Mouse (Mus musculus): ENCODE data around the gene Ttc39b. TPM values are rescaled to one million over a fixed set of nuclear protein-coding genes. Genes with fewer than 3 reads are reported as not detected.
"Not testable (repeated sequence)": the region's sequence is repeated elsewhere in the genome, so short reads cannot be mapped to it uniquely, and the experiment has no call there.

The Ttc39b gene
- polyA plus RNA-seq, 1 experiment = 20.8 TPM

GRCm38 (mm10) chr4:83243706-83244105 lies 80.3 kb downstream of the Ttc39b start:
- Histone ChIP-seq H3K4me3 (ENCODE audit: insufficient read depth, low read length) (no peak overlapping the region), H3K4me1 (ENCODE audit: control insufficient read depth, insufficient read depth, low read length) (no peaks in the 10 kb centered on the region; the same call in 1 of the 2 replicates), H3K27ac (ENCODE audit: insufficient read depth, low read length) (no peak overlapping the region)
- TF ChIP-seq POLR2A (IDR thresholded peaks at IDR 0.05; ENCODE audit: extremely low read depth, insufficient read depth, low read length) (no peak), CTCF (IDR thresholded peaks at IDR 0.05; ENCODE audit: extremely low read depth, insufficient read depth, low read length) (no peak)

DNA sequence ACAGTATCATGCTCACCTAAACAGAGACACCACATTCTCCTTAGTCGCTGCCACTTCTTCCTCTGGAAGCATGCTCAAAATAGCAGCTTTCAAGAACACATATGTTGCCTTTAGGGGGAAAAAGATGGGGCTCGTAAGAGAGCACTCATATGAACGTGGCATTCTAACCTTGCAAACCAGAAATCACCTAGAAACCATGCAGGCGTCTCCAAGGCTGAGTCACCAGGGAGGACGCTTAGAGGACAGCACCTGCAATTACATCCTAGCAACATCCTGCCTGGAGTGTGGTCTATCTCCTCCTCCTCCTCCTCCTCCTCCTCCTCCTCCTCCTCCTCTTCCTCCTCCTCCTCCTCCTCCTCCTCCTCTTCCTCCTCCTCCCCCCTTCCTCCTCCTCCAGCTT lies 82.4 kb downstream of the Ttc39b start:
- Histone ChIP-seq H3K27ac (ENCODE audit: insufficient read depth, low read length) (no peak overlapping the region), H3K4me3 (ENCODE audit: insufficient read depth, low read length) (no peak overlapping the region), H3K4me1 (ENCODE audit: control insufficient read depth, insufficient read depth, low read length) (no peaks in the 10 kb centered on the region; the same call in 1 of the 2 replicates)
- TF ChIP-seq CTCF (IDR thresholded peaks at IDR 0.05; ENCODE audit: extremely low read depth, insufficient read depth, low read length) (0 out of 2 replicates have a peak, but pooled peaks have one; percentile 15), POLR2A (IDR thresholded peaks at IDR 0.05; ENCODE audit: extremely low read depth, insufficient read depth, low read length) (no peak)

DNA sequence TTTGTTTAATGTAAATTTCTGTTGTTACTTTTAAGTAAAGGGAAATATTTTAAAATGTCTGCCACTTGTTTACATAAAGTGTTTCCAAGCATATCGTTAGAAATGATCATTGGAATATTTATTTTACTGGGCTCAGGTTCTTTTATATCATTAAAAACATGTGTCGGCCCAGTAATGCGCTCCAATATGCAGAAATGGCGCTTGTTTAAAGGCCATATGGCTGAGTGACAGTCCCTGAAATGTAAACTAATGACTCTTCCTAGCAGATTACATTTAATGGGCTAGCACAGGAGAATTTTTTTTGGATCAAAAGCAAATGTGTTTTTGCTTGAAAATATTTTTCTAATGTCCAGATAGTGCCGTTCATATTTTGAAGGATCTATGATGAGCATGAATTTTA lies 86.4 kb downstream of the Ttc39b start:
- no peak for TF ChIP-seq POLR2A (IDR thresholded peaks at IDR 0.05; ENCODE audit: extremely low read depth, insufficient read depth, low read length)
- TF ChIP-seq CTCF (IDR thresholded peaks at IDR 0.05; ENCODE audit: extremely low read depth, insufficient read depth, low read length) = no peak
- H3K4me3 ChIP-seq (ENCODE audit: insufficient read depth, low read length) = no peak overlapping the region
- no peak overlapping the region for H3K27ac ChIP-seq (ENCODE audit: insufficient read depth, low read length)
- H3K4me1 ChIP-seq (ENCODE audit: control insufficient read depth, insufficient read depth, low read length) = peaks cover 6% of the 10 kb centered on the region; the same call in 1 of the 2 replicates

DNA sequence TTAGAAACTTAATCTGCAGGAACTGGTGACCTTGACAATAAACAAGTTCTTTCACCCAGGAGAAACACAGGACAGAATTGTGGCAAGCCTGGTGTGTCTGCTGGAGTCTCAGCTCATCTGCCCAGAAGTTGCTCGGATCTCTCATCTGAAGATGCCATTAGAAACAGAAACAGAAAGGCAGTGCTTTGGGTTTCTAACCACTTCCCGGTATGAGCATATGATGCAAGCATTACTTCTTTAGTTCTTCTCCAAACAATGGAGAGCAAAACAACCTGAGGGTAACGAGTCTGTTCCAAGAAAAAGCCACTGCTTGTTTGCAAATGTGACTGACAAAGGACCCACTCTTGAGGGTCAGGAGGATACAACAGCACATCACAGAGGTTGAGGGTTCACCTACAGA lies 88.8 kb downstream of the Ttc39b start:
- not testable (repeated sequence) for H3K4me1 ChIP-seq (ENCODE audit: control insufficient read depth, insufficient read depth, low read length); H3K4me3 ChIP-seq (ENCODE audit: insufficient read depth, low read length); H3K27ac ChIP-seq (ENCODE audit: insufficient read depth, low read length)

DNA sequence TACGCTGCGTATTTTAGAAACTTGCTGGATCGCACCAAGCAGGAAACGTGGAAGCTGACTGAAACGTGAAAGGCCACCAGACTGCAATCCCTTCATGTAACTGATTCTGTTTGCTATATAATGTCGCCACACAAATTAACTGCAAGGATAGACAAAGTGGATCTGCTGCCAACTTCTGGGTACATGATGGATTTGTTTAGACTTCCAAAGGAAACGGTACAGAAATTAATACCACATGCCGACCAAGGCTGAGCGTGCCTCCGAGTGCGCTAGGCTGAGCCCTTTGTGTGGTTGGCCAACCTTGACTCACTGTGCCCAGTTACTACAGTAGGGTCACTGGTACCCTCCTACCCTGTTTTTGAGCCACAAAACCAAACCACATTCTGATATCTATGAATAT lies 89.3 kb downstream of the Ttc39b start:
- no peak overlapping the region for H3K4me3 ChIP-seq (ENCODE audit: insufficient read depth, low read length)
- H3K4me1 ChIP-seq (ENCODE audit: control insufficient read depth, insufficient read depth, low read length) = peaks cover 8% of the 10 kb centered on the region; the same call in 1 of the 2 replicates
- H3K27ac ChIP-seq (ENCODE audit: insufficient read depth, low read length) = no peak overlapping the region
- TF ChIP-seq CTCF (IDR thresholded peaks at IDR 0.05; ENCODE audit: extremely low read depth, insufficient read depth, low read length) (no peak), POLR2A (IDR thresholded peaks at IDR 0.05; ENCODE audit: extremely low read depth, insufficient read depth, low read length) (no peak)

- Histone ChIP-seq H3K4me3 (ENCODE audit: insufficient read depth, low read length) (no peak overlapping the region), H3K27ac (ENCODE audit: insufficient read depth, low read length) (no peak overlapping the region), H3K4me1 (ENCODE audit: control insufficient read depth, insufficient read depth, low read length) (peaks cover 8% of the 10 kb centered on the region; the same call in 1 of the 2 replicates)
- TF ChIP-seq CTCF (IDR thresholded peaks at IDR 0.05; ENCODE audit: extremely low read depth, insufficient read depth, low read length) (no peak), POLR2A (IDR thresholded peaks at IDR 0.05; ENCODE audit: extremely low read depth, insufficient read depth, low read length) (no peak)
Observed at GRCm38 (mm10) chr4:83234132-83234531, 89.9 kb downstream of the Ttc39b start.

GRCm38 (mm10) chr4:83233181-83234123 lies 90.6 kb downstream of the Ttc39b start:
- Histone ChIP-seq H3K4me3 (ENCODE audit: insufficient read depth, low read length) (no peak overlapping the region), H3K27ac (ENCODE audit: insufficient read depth, low read length) (no peak overlapping the region)

DNA sequence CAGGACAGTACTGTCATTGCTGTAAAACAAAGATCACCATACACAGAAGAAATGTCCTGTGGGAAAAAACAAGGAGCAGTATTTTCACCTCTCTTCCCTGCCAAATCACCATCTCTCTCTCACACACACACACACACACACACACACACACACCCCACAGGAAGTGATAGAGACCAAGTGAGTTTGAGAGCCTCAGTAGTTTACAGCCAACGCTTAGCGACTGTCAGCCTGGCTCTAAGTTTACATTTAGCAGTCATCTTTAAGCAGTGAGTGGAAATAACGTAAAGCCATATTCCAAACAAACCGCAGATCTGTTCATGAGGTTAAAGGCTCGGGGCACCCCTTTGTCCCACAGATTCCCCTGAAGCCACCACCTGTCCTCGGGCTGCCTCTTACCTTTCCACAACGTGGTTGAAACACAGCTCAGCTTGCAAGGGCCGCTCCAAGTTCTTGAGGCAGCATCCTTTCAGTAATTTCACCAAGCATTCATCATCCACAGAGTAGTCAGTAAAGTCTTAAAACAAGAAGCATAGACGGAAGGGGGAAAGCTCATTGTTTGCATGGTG lies 91.7 kb downstream of the Ttc39b start:
- Histone ChIP-seq H3K27ac (ENCODE audit: insufficient read depth, low read length) (no peak overlapping the region), H3K4me3 (ENCODE audit: insufficient read depth, low read length) (no peak overlapping the region), H3K4me1 (ENCODE audit: control insufficient read depth, insufficient read depth, low read length) (peaks cover 8% of the 10 kb centered on the region; the same call in 1 of the 2 replicates)
- no peak for TF ChIP-seq CTCF (IDR thresholded peaks at IDR 0.05; ENCODE audit: extremely low read depth, insufficient read depth, low read length)

More at GRCm38 (mm10) chr4:83233181-83234123, 90.6 kb downstream of the Ttc39b start:
- peaks cover 8% of the 10 kb centered on the region; the same call in 1 of the 2 replicates for H3K4me1 ChIP-seq (ENCODE audit: control insufficient read depth, insufficient read depth, low read length)
- TF ChIP-seq CTCF (IDR thresholded peaks at IDR 0.05; ENCODE audit: extremely low read depth, insufficient read depth, low read length) (no peak), POLR2A (IDR thresholded peaks at IDR 0.05; ENCODE audit: extremely low read depth, insufficient read depth, low read length) (no peak)

DNA sequence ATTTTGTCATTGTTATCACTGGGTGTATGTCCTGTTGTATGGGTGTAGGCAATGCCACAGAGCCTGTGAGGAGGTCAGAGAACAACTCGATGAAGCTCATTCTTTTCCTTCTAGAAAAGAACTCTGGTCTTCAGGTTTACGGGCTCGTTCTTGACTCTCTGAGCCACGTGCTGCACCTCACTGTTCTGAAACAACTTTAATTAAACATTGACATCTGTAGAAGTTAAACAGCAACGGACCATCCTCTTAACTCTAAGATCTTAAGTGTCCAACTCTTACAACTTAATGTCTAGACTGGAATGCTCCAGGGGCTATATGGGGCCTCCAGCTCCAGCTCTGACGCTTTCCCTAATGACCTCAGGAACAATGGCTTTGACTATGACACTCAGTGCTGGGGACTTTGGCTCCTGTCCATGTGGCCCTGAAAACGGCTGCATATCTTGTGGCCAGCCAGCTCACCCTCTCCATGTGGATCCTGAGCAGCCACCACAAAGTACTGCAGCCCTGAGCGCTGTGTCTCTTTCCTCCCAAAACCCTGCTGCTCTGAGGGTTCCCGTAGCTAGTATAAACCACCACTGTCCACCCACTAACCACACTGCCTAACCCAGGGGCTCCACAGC lies 95.3 kb downstream of the Ttc39b start:
- TF ChIP-seq POLR2A (IDR thresholded peaks at IDR 0.05; ENCODE audit: extremely low read depth, insufficient read depth, low read length) (no peak), CTCF (IDR thresholded peaks at IDR 0.05; ENCODE audit: extremely low read depth, insufficient read depth, low read length) (no peak)
- Histone ChIP-seq H3K4me1 (ENCODE audit: control insufficient read depth, insufficient read depth, low read length) (peaks cover 6% of the 10 kb centered on the region; the same call in 1 of the 2 replicates), H3K4me3 (ENCODE audit: insufficient read depth, low read length) (no peak overlapping the region), H3K27ac (ENCODE audit: insufficient read depth, low read length) (no peak overlapping the region)
